Mouse (Mus musculus) intestine, embryonic 16.5 days (tissue): ENCODE results near the gene Slc36a3. TPM values are rescaled to one million over a fixed set of nuclear protein-coding genes. Genes with fewer than 3 reads are reported as not detected.

Experiments
- ATAC-seq: fragments of 200-750 bp; cut with Nextera tagmentation; 2 replicates; pipeline ENCODE4 v1.8.0; 2017; ENCODE audit warnings: moderate TSS enrichment, moderate library complexity
- H3K27ac ChIP-seq: fragments of 300-500 bp; sonication (generic); 2 replicates; pipeline ENCODE4 v1.5.1; 2014; ENCODE audit warnings: mild to moderate bottlenecking, low read length
- H3K27me3 ChIP-seq: fragments of 300-500 bp; sonication (generic); replicated peaks from 2 replicates; pipeline ENCODE4 v1.6.1; 2014; ENCODE audit warnings: low read length, control low read depth, mixed read lengths; ENCODE audit not compliant: control insufficient read depth, insufficient read depth
- H3K36me3 ChIP-seq: fragments of 300-500 bp; sonication (generic); 2 replicates; pipeline ENCODE4 v1.6.1; 2014; ENCODE audit warnings: low read length, control low read depth; ENCODE audit not compliant: control insufficient read depth, insufficient read depth
- H3K4me1 ChIP-seq: fragments of 300-500 bp; sonication (generic); 2 replicates; pipeline ENCODE4 v1.6.1; 2014; ENCODE audit warnings: low read length, control low read depth, mixed read lengths; ENCODE audit not compliant: control insufficient read depth, insufficient read depth
- H3K4me2 ChIP-seq: fragments of 300-500 bp; sonication (generic); 2 replicates; pipeline ENCODE4 v1.6.1; 2014; ENCODE audit warnings: low read depth, low read length, control low read depth
- H3K4me3 ChIP-seq: fragments of 300-500 bp; sonication (generic); 2 replicates; pipeline ENCODE4 v1.5.1; 2014; ENCODE audit warnings: mild to moderate bottlenecking, low read length
- H3K9ac ChIP-seq: fragments of 300-500 bp; sonication (generic); 2 replicates; pipeline ENCODE4 v1.6.1; 2014; ENCODE audit warnings: low read depth, low read length
- H3K9me3 ChIP-seq: fragments of 300-500 bp; sonication (generic); 2 replicates; pipeline ENCODE4 v1.6.1; 2016; ENCODE audit warnings: low read length, control low read depth; ENCODE audit not compliant: control insufficient read depth
- WGBS: fragments of 180-500 bp; shearing (Covaris S2); extraction: QIAGEN DNeasy Blood & Tissue Kit; methylation state at CpG from one replicate; pipeline ENCODE4 v1.1.7; 2014; 5-methylcytosine and 5-hydroxymethylcytosine counted together
- polyA plus RNA-seq: library from polyadenylated mRNA; unstranded; fragments of >200 nt; fragmentation: Nextera tagmentation; extraction: Ambion mirVana; gene quantifications from 2 replicates; pipeline ENCODE4 v1.2.1, GENCODE M21; 2015

Slc36a3 gene
- polyA plus RNA-seq: not detected in 2 replicates

- no peak for ATAC-seq
- Histone ChIP-seq H3K9ac (no peak within 1 kb of the TSS), H3K4me1 (no peaks in the 10 kb centered on the region), H3K4me2 (no peak within 1 kb of the TSS), H3K4me3 (no peak within 1 kb of the TSS), H3K27ac (no peak within 1 kb of the TSS), H3K27me3 (no peaks in the 10 kb centered on the region), H3K36me3 (no peaks in the 10 kb centered on the region), H3K9me3 (no peaks in the 10 kb centered on the region)
- WGBS: 82% methylated on average over 3 of the region's 3 CpGs
Observed at GRCm38 (mm10) chr11:55151608-55152007, at the start of gene Slc36a3. Slc36a3 (minus strand) TSS chr11:55151708.

- Histone ChIP-seq H3K4me1 (no peaks in the 10 kb centered on the region), H3K9me3 (no peaks in the 10 kb centered on the region), H3K27ac (no peak overlapping the region), H3K4me3 (no peak overlapping the region), H3K9ac (no peak overlapping the region), H3K27me3 (no peaks in the 10 kb centered on the region), H3K36me3 (no peaks in the 10 kb centered on the region), H3K4me2 (no peak overlapping the region)
- ATAC-seq: no peak
- 69% methylated on average over 8 of the region's 8 CpGs for WGBS
Observed at GRCm38 (mm10) chr11:55197740-55198510, 46.4 kb upstream of the Slc36a3 start.

GRCm38 (mm10) chr11:55197086-55197485 is 45.6 kb upstream of the Slc36a3 start:
- Histone ChIP-seq H3K4me1 (no peaks in the 10 kb centered on the region), H3K36me3 (no peaks in the 10 kb centered on the region), H3K4me2 (no peak overlapping the region), H3K27me3 (no peaks in the 10 kb centered on the region), H3K9me3 (no peaks in the 10 kb centered on the region), H3K27ac (no peak overlapping the region), H3K9ac (no peak overlapping the region), H3K4me3 (no peak overlapping the region)
- 52% methylated on average over 6 of the region's 6 CpGs for WGBS
- ATAC-seq: no peak

DNA sequence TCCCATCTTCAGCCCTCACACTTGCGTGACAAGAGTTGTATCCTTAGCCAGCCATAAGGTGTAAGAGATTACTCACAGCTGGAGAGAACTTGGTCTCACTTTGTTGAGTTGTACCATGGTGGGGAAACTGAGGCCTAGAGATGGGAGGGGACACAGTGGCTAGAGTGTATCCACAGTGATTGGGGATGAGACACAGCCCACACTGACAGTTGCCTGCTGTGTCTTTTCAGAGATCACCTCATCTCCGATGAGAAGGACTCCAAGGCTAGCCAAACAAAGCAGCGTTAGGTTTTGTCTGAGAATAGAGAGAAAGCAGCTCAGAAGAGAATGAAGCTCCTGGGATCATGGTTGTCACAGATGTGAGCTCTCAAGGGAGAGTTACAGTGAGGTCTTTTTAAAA is 38.7 kb upstream of the Slc36a3 start:
- Histone ChIP-seq H3K4me3 (no peak overlapping the region), H3K27me3 (no peaks in the 10 kb centered on the region), H3K4me1 (no peaks in the 10 kb centered on the region), H3K36me3 (no peaks in the 10 kb centered on the region), H3K9me3 (no peaks in the 10 kb centered on the region), H3K9ac (no peak overlapping the region), H3K27ac (no peak overlapping the region), H3K4me2 (no peak overlapping the region)
- WGBS: 81% methylated on average over 3 of the region's 3 CpGs
- ATAC-seq: no peak

DNA sequence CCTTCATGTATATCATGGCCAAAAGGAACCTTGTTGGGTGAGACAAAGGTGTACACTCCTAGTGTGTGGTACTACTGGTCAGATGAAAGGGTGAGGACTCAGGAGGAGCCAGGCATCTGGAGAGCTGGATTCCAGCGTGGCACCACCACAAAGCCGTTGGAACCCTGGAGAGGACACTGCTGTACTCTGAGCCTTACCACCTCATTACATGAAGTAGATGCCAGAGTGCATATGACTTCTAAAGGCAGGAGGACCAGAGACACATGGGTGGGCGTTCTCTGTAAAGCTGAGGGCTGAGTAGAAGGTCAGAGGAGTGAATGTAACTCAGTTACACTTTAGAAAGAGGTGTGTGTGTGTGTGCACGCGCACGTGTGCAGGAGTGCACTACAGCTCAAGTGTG is 36.3 kb upstream of the Slc36a3 start:
- H3K9ac ChIP-seq: no peak overlapping the region
- H3K9me3 ChIP-seq: no peaks in the 10 kb centered on the region
- no peak overlapping the region for H3K4me3 ChIP-seq
- no peak overlapping the region for H3K27ac ChIP-seq
- H3K4me2 ChIP-seq: no peak overlapping the region
- H3K36me3 ChIP-seq: no peaks in the 10 kb centered on the region
- ATAC-seq: no peak
- 0 out of 2 replicates have a peak, but pooled peaks cover 3% of the 10 kb centered on the region for H3K4me1 ChIP-seq
- WGBS: 85% methylated on average over 6 of the region's 6 CpGs
- H3K27me3 ChIP-seq: no peaks in the 10 kb centered on the region

DNA sequence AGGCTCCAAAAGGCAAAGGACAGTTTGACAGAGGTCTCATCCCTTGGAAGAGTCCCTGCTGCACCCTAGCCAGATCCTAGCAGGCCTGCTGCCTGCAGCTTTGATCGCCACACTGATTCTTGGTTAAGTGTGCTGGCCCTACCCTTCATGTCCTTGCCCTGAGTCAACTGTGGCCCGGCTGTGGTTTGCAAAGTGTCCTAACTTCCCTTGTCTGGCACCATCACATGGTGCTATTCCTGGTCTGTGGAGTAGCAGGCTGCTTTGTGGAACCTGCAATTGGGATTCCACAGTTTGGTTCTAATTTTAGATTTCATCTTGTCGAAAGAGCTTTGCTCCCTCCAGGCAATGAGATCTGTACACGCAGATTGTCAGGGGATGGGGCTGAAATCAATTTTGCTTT is 35.8 kb upstream of the Slc36a3 start:
- H3K9me3 ChIP-seq: no peaks in the 10 kb centered on the region
- H3K9ac ChIP-seq: no peak overlapping the region
- no peaks in the 10 kb centered on the region for H3K27me3 ChIP-seq
- 0 out of 2 replicates have a peak, but pooled peaks cover 3% of the 10 kb centered on the region for H3K4me1 ChIP-seq
- H3K27ac ChIP-seq: no peak overlapping the region
- no peaks in the 10 kb centered on the region for H3K36me3 ChIP-seq
- H3K4me3 ChIP-seq: no peak overlapping the region
- no peak for ATAC-seq
- H3K4me2 ChIP-seq: no peak overlapping the region
- 81% methylated on average over 4 of the region's 4 CpGs for WGBS

GRCm38 (mm10) chr11:55184733-55185291 is 33.3 kb upstream of the Slc36a3 start, which contains the start of gene Slc36a2:
Slc36a2 (minus strand) TSS chr11:55185077.
- 26% methylated on average over 10 of the region's 10 CpGs for WGBS
- no peak within 1 kb of the TSS for H3K27ac ChIP-seq
- no peaks in the 10 kb centered on the region for H3K36me3 ChIP-seq
- H3K9ac ChIP-seq: no peak within 1 kb of the TSS
- H3K27me3 ChIP-seq: no peaks in the 10 kb centered on the region
- H3K9me3 ChIP-seq: no peaks in the 10 kb centered on the region
- H3K4me3 ChIP-seq: no peak within 1 kb of the TSS
- 0 out of 2 replicates have a peak, but pooled peaks cover 3% of the 10 kb centered on the region for H3K4me1 ChIP-seq
- ATAC-seq: no peak
- H3K4me2 ChIP-seq: no peak within 1 kb of the TSS

- H3K36me3 ChIP-seq: no peaks in the 10 kb centered on the region
- WGBS: 83% methylated on average over 5 of the region's 5 CpGs
- H3K4me1 ChIP-seq: 0 out of 2 replicates have a peak, but pooled peaks cover 3% of the 10 kb centered on the region
- H3K27ac ChIP-seq: no peak overlapping the region
- no peaks in the 10 kb centered on the region for H3K9me3 ChIP-seq
- no peak for ATAC-seq
- no peak overlapping the region for H3K4me2 ChIP-seq
- H3K4me3 ChIP-seq: no peak overlapping the region
- H3K27me3 ChIP-seq: no peaks in the 10 kb centered on the region
- H3K9ac ChIP-seq: no peak overlapping the region
Observed at GRCm38 (mm10) chr11:55184246-55184645, 32.7 kb upstream of the Slc36a3 start.

DNA sequence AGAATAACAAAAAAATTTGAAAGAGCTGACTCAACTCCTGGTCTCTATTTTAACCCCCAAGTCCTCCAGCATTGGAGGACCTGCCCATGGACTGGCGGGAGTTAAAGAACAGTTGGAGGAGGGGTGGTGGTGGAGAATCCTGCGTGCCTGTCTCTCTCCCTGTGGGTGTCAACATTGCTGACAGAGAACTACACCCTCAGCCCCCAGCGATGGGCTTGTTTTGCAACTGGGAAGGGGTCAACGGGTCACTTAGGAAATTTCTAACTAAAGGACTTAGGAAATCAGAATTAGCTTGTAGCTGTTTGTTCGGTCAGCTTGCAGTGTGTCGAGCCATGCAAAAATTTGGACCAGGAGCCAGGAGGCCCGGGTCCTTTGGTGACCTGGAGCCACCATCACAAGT is 31.6 kb upstream of the Slc36a3 start:
- Histone ChIP-seq H3K4me1 (0 out of 2 replicates have a peak, but pooled peaks cover 3% of the 10 kb centered on the region), H3K27me3 (no peaks in the 10 kb centered on the region), H3K4me2 (no peak overlapping the region), H3K9me3 (no peaks in the 10 kb centered on the region), H3K4me3 (no peak overlapping the region), H3K9ac (no peak overlapping the region), H3K27ac (no peak overlapping the region), H3K36me3 (no peaks in the 10 kb centered on the region)
- 45% methylated on average over 7 of the region's 7 CpGs for WGBS
- no peak for ATAC-seq
